Mouse (Mus musculus) neutrophil, adult 5-6 weeks (primary cell): Measurements from ENCODE around the gene Vamp4. TPM values are rescaled to one million over a fixed set of nuclear protein-coding genes. Genes with fewer than 3 reads are reported as not detected.
A peak's percentile ranks its signal among the peaks of the same experiment; 100 is the strongest.

Experiments used
- ATAC-seq: fragments of 151-379, 151-347 bp; 2 replicates; pipeline ENCODE4 v1.8.0; 2017; ENCODE audit warnings: mild to moderate bottlenecking, moderate TSS enrichment; ENCODE audit not compliant: insufficient number of reproducible peaks, poor library complexity, low FRiP score, severe bottlenecking; ENCODE audit errors: extremely low read depth
- total RNA-seq: library from RNA; stranded (forward); fragments of 200-1000 nt; gene quantifications from 2 replicates; pipeline ENCODE4 v1.2.3, GENCODE M21; 2017

Vamp4 gene
- 70.0 and 81.5 TPM in 2 replicates for total RNA-seq

DNA sequence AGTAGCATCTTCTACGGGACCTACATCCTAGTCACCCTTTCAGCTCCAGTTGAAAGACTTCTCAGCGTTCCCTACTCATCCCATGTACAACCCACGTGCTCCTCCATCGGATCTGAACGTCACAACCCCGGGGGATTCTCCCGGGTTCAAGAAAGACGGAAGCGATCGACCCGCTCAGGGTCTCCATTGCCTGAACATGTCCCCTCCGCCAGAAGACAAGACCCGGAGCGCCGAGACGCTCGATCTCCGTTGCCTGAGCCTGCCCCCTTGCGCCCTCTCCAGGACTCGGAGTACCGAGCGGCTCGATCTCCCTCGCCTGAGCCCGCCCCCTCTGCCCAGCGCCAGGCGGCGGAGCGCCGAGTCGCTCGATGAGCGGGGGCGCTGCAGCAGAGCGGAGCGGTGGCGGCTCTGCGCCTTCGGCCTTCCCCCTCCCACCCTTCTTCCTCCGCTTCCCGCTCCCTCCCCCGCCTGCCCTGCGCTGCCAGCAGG is at the start of gene Vamp4:
Vamp4 (plus strand) TSS at position 256 of the 489 bp plus-strand sequence.
- peak; percentile 86 for ATAC-seq

- ATAC-seq: no peak
Measured at GRCm38 (mm10) chr1:162529651-162530050, 40.7 kb upstream of the Vamp4 start.

DNA sequence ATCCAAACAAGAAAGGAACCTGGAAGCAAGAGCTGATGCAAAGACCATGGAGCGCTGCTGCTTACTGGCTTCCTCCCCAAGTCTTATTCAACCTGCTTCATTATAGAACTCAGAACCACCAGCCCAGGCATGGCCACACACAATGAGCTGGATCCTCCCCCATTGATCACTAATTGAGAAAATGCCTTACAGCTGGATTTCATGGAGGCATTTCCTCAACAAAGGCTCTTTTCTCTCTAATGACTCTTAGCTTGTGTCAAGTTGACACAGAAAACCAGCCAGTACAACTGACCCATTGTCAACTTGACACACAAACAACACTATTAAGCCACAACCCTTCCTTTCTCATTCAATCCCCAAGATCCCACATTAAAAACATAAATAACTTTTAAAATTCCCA is 39.6 kb upstream of the Vamp4 start:
- no peak for ATAC-seq

DNA sequence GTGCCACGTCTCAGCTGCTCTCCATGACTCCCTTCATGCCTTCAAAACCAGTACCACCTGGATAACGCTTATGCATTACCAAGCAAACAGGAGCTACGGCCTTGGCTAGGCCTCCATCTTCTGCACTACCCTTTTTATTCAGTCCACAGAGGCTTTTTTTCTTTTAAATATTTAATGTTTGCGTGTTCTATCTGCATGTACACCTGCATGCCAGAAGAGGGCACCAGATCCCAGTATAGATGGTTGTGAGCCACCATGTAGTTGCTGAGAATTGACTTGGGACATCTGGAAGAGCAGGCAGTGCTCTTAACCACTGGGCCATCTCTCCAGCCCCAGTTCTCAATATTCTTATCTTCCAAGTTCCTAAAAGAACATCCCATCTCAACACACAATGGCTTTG is 38.7 kb upstream of the Vamp4 start:
- no peak for ATAC-seq

GRCm38 (mm10) chr1:162532330-162532729 is 38.0 kb upstream of the Vamp4 start:
- no peak for ATAC-seq

DNA sequence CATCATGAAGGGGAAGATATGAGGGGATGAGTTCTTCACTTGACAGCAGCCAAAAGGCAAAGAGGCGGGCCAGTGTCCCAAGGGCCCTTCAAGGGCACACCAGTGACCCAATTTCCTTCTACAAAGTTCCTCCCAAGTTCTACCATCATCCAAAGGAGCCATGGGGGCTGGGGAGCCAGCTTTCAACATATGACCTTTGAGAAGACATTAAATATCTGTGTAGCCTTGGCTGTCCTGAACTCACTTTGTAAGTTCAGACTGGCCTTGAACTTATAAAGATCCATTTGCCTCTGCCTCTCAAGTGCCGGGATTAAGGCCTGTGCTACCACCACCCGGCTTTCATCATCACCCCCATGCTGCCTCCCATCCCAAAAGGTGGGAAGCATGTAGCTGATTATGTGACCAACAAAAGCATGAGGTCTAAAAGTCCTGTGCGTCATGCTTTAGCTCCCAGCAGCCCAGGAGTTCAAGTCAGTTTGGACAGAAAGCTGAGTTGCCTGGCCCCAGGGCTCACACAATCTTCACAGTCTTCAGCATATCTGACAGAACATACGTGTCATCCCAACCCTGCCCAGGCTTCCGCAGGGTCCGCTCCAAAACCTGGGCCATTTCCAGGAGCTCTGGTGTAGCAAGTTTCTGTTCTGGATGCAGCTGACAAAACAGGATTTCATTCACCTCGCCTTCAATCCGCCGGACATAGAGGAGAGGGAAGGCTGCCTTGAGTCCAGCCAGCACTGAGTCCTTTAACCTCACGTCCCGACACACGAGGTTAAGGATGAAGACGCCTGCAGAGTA is 36.4 kb upstream of the Vamp4 start:
- no peak for ATAC-seq

DNA sequence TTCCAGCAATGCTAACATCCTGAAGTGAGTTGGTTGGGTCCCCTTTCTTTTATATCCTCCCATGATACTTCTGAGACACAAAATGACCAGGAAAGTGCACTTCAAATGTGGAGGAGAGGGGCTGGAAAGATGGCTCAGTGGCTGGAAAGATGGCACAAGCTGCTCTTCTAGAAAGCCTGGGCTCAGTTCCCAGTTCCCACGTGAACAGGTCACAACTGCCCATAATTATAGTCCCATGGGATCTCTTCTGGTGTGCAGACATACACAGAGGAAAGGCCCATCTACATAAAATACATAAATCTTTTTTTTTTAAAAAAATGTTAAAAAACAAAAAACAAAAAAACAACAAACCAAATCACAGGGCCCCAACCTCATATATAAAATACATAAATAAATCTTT is 27.1 kb upstream of the Vamp4 start:
- no peak for ATAC-seq

- ATAC-seq: no peak
Measured at GRCm38 (mm10) chr1:162547607-162548006, 22.7 kb upstream of the Vamp4 start.

GRCm38 (mm10) chr1:162548016-162548916 is 22.0 kb upstream of the Vamp4 start, which contains the start of gene Mettl13:
Mettl13 (minus strand) TSS chr1:162548551.
- peak; percentile 99 for ATAC-seq

GRCm38 (mm10) chr1:162548917-162549613 is 21.2 kb upstream of the Vamp4 start:
- ATAC-seq: no peak

- no peak for ATAC-seq
Measured at GRCm38 (mm10) chr1:162549615-162550283, 20.6 kb upstream of the Vamp4 start.

DNA sequence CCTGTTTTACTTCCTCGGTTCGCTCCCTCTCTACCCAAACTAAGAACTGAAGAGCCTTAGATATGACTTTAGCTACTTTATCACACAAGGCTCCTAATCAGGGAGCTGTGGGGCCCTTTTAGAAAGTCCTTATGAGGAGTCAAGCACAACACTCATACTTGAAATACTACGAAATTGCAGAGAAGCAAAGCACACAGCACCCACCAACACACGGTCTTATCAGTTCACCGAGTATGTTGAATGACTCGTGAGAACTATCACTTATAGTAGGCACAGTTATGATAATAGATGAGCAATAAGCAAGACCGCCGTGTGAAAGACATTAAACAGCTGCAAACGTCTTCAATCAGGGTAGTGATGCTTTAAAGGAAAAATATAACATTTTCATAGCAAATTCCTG is 17.4 kb upstream of the Vamp4 start:
- ATAC-seq: no peak

- ATAC-seq: no peak
Measured at GRCm38 (mm10) chr1:162554193-162554592, 16.1 kb upstream of the Vamp4 start.

GRCm38 (mm10) chr1:162563236-162563635 is 7.1 kb upstream of the Vamp4 start:
- ATAC-seq: no peak

DNA sequence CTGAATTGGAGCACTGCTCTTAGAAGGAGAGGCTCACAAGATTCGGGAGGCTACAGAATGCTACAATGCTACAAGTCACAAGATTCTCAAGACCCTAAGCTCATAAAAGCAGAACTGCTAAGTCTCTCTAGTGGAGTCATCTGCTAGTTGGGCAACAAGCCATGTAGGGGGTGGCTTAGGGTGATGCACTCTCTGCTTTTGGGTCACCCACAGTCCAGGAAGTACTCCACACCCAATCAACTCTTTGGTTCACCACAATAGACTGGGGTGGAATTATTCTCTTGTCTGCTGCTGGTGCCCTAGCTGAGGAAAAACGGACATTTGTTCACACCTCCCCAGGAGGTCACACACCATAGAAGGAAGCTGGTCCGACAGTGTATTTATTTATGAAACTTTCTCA is 5.3 kb upstream of the Vamp4 start:
- ATAC-seq: peak; percentile 92

DNA sequence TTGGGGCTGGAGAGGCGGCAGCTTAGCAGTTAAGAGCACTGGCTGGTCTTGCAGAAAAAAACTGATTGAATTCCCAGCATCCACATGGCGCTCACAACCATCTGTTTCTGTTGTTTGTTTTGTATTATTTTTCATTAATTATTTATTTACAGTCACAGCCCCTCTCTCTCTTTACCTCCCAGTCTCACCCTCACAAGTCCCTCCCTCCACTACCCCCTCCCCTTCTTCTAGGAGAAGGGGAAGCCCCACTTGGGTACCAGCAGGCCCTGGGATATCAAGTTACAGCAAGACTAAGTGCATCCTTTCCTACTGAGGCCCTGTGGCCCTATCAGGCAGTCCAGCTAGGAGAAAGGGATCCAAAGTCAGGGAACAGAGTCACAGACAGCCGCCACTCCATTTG is 3.0 kb upstream of the Vamp4 start:
- no peak for ATAC-seq

DNA sequence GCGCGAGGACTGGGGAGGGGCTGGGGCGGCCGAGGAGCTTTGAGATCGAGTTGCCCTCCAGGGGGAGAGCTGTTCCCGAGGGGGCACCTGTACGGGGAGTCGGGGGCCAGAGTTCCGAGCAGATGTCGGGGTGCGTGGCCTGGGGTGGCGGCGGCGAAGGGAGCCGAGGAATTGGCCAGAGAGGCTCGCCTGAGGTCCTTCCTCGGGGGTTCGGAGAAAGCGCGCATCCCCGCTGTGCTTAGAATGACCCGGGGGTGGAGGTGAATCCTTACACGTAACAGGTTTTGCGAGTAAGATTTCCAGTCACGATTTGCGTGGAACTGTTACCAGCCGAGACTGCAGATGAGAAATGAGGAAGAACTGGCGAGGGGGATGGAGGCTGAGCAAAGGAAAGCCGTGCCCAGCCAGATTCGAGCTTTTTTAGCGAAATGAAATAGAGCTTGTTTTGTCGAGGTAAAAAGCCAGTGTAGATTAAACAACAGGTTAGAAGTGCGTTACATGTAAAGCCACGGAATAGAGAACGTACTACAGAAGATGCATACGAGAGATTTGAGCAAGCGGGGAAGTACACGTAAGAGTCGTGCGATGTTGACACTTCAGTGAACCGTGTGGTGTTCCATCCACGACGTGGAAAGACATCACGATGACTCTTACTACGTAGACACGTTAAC is 751 bp downstream of the Vamp4 start:
- peak; percentile 75 for ATAC-seq

GRCm38 (mm10) chr1:162575098-162575497 is 4.8 kb downstream of the Vamp4 start:
- no peak for ATAC-seq
